Mouse (Mus musculus) olfactory bulb, adult 2 months (tissue): ENCODE measurements around the gene Pdcd1lg2.

Experiments used
- CTCF ChIP-seq: fragments of 200-500 bp; IDR thresholded peaks from 2 replicates; pipeline ENCODE4 v1.5.1; 2012; ENCODE audit warnings: low read depth, mild to moderate bottlenecking, low read length, moderate library complexity; ENCODE audit not compliant: insufficient read depth
- POLR2A ChIP-seq: fragments of 200-500 bp; IDR thresholded peaks from 2 replicates; pipeline ENCODE4 v1.6.1; 2012; ENCODE audit warnings: mild to moderate bottlenecking, low read depth, low read length, moderate library complexity; ENCODE audit not compliant: insufficient read depth

DNA sequence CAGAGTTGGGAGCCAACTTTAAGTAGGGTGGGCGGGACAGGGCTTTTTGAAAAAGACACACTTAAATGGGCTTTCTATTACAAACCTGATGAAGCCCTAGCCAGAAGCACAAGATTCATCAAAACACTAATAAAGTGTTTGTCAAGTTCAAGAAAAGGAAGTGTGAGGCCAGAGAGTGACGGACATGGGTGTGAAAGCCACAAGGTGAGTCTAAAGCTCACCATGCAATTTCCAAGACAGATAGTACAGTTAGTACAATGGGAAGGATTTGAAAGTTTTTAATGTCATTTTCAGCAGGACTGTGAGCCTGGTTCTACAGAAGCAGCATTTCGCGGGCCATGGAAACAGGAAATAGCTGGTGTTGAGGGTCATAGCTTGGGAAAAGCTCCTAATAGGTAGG lies 10.9 kb upstream of the Pdcd1lg2 start:
- TF ChIP-seq CTCF (no peak), POLR2A (no peak)
